Mouse (Mus musculus): ENCODE results near the gene Cacnb2. TPM values are rescaled to one million over a fixed set of nuclear protein-coding genes. Genes with fewer than 3 reads are reported as not detected.

The Cacnb2 gene
- polyA plus RNA-seq, 1 experiment from 2014 or later, result 2.4 TPM

- 90% methylated on average over 4 of the region's 4 CpGs for WGBS
- ATAC-seq, result no peak
Observed at GRCm38 (mm10) chr2:14988451-14988850, 385.6 kb downstream of the Cacnb2 start.

GRCm38 (mm10) chr2:14989350-14989749 lies 386.5 kb downstream of the Cacnb2 start:
- no peak overlapping the region for H3K27ac ChIP-seq (ENCODE audit: low read depth, low read length)
- 89% methylated on average over 4 of the region's 4 CpGs for WGBS
- no peaks in the 10 kb centered on the region for H3K27me3 ChIP-seq (replicated peaks; ENCODE audit: control insufficient read depth, insufficient read depth, low read length)
- H3K4me2 ChIP-seq (ENCODE audit: low read length), result no peak overlapping the region
- H3K9me3 ChIP-seq (replicated peaks; ENCODE audit: control insufficient read depth, low read length), result no peaks in the 10 kb centered on the region
- H3K9ac ChIP-seq (ENCODE audit: low read length), result no peak overlapping the region
- no peak overlapping the region for H3K4me3 ChIP-seq (ENCODE audit: low read depth, low read length)
- ATAC-seq, result no peak
- DNase-seq (ENCODE audit: low spot score), result no peak
- H3K36me3 ChIP-seq (ENCODE audit: control insufficient read depth, insufficient read depth, low read length), result no peaks in the 10 kb centered on the region
- no peaks in the 10 kb centered on the region for H3K4me1 ChIP-seq (ENCODE audit: control insufficient read depth, insufficient read depth, low read length)

More at GRCm38 (mm10) chr2:14988451-14988850, 385.6 kb downstream of the Cacnb2 start:
- Histone ChIP-seq H3K4me2 (ENCODE audit: low read length) (no peak overlapping the region), H3K27ac (ENCODE audit: low read depth, low read length) (no peak overlapping the region), H3K4me3 (ENCODE audit: low read depth, low read length) (no peak overlapping the region), H3K9me3 (replicated peaks; ENCODE audit: control insufficient read depth, low read length) (no peaks in the 10 kb centered on the region), H3K36me3 (ENCODE audit: control insufficient read depth, insufficient read depth, low read length) (no peaks in the 10 kb centered on the region), H3K4me1 (ENCODE audit: control insufficient read depth, insufficient read depth, low read length) (no peaks in the 10 kb centered on the region), H3K9ac (ENCODE audit: low read length) (no peak overlapping the region), H3K27me3 (replicated peaks; ENCODE audit: control insufficient read depth, insufficient read depth, low read length) (no peaks in the 10 kb centered on the region)
- DNase-seq (ENCODE audit: low spot score), result no peak

DNA sequence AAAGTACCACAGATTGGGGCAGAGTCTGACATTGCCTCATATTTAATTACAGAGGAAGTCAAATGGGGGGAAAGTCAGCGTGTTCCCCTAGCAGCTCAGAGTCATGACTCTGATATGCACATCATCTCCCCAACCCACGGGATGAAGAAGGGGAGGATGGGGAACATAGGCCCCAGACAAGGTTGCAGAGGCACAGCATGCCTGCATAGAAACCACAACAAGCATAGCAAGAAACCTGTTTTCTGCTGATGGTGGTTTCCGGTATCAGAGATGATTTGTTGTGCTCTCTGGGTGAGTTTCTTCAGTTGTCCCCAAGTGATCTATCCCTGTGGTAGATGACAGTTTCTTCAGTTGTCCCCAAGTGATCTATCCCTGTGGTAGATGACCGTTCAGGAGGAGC lies 389.6 kb downstream of the Cacnb2 start:
- peaks cover 4% of the 10 kb centered on the region; the same call in 1 of the 2 replicates for H3K36me3 ChIP-seq (ENCODE audit: control insufficient read depth, insufficient read depth, low read length)
- no peaks in the 10 kb centered on the region for H3K4me1 ChIP-seq (ENCODE audit: control insufficient read depth, insufficient read depth, low read length)
- 97% methylated on average over 4 of the region's 4 CpGs for WGBS
- no peak overlapping the region for H3K4me3 ChIP-seq (ENCODE audit: low read depth, low read length)
- no peaks in the 10 kb centered on the region for H3K27me3 ChIP-seq (replicated peaks; ENCODE audit: control insufficient read depth, insufficient read depth, low read length)
- ATAC-seq (no peak), DNase-seq (ENCODE audit: low spot score) (no peak)
- H3K4me2 ChIP-seq (ENCODE audit: low read length), result no peak overlapping the region
- no peak overlapping the region for H3K9ac ChIP-seq (ENCODE audit: low read length)
- H3K9me3 ChIP-seq (replicated peaks; ENCODE audit: control insufficient read depth, low read length), result no peaks in the 10 kb centered on the region
- H3K27ac ChIP-seq (ENCODE audit: low read depth, low read length), result no peak overlapping the region

GRCm38 (mm10) chr2:14996036-14996435 lies 393.1 kb downstream of the Cacnb2 start:
- no peaks in the 10 kb centered on the region for H3K27me3 ChIP-seq (replicated peaks; ENCODE audit: control insufficient read depth, insufficient read depth, low read length)
- ATAC-seq, result no peak
- 83% methylated on average over 4 of the region's 4 CpGs for WGBS

DNA sequence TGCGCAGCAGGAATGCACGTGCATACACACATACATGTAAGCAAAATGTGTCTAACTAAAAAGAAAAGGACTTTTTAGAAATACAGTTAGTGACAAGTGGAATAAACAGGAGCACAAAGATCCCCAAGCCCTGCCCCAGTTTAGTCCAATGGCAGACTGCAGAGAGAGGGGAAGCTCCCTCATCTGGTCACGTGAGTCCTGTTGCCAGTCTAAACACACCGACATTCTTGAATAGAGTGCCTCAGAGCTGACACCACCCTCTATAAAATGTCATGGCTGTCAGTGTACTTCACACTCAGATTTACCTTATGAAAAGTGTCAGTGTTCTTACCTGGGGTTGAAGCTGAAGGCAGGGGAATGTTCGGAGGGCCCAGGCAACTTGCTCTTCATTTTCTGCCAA lies 394.9 kb downstream of the Cacnb2 start:
- no peak overlapping the region for H3K27ac ChIP-seq (ENCODE audit: low read depth, low read length)
- H3K9me3 ChIP-seq (replicated peaks; ENCODE audit: control insufficient read depth, low read length), result no peaks in the 10 kb centered on the region
- DNase-seq (ENCODE audit: low spot score), result no peak
- no peak overlapping the region for H3K9ac ChIP-seq (ENCODE audit: low read length)
- no peak for ATAC-seq
- H3K27me3 ChIP-seq (replicated peaks; ENCODE audit: control insufficient read depth, insufficient read depth, low read length), result no peaks in the 10 kb centered on the region
- H3K4me1 ChIP-seq (ENCODE audit: control insufficient read depth, insufficient read depth, low read length), result no peaks in the 10 kb centered on the region
- no peak overlapping the region for H3K4me3 ChIP-seq (ENCODE audit: low read depth, low read length)
- WGBS, result 89% methylated on average over 5 of the region's 5 CpGs
- no peak overlapping the region for H3K4me2 ChIP-seq (ENCODE audit: low read length)
- H3K36me3 ChIP-seq (ENCODE audit: control insufficient read depth, insufficient read depth, low read length), result peaks cover 4% of the 10 kb centered on the region; the same call in 1 of the 2 replicates

More at GRCm38 (mm10) chr2:14996036-14996435, 393.1 kb downstream of the Cacnb2 start:
- Histone ChIP-seq H3K36me3 (ENCODE audit: control insufficient read depth, insufficient read depth, low read length) (peaks cover 4% of the 10 kb centered on the region; the same call in 1 of the 2 replicates), H3K9ac (ENCODE audit: low read length) (no peak overlapping the region), H3K4me1 (ENCODE audit: control insufficient read depth, insufficient read depth, low read length) (no peaks in the 10 kb centered on the region), H3K4me3 (ENCODE audit: low read depth, low read length) (no peak overlapping the region), H3K4me2 (ENCODE audit: low read length) (no peak overlapping the region), H3K27ac (ENCODE audit: low read depth, low read length) (no peak overlapping the region), H3K9me3 (replicated peaks; ENCODE audit: control insufficient read depth, low read length) (no peaks in the 10 kb centered on the region)
- no peak for DNase-seq (ENCODE audit: low spot score)

- H3K9me3 ChIP-seq (replicated peaks; ENCODE audit: control insufficient read depth, low read length), result 0 out of 2 replicates have a peak, but pooled peaks cover 2% of the 10 kb centered on the region
- peaks cover 5% of the 10 kb centered on the region; the same call in 1 of the 2 replicates for H3K36me3 ChIP-seq (ENCODE audit: control insufficient read depth, insufficient read depth, low read length)
- DNase-seq (ENCODE audit: low spot score) (no peak), ATAC-seq (no peak)
- H3K27ac ChIP-seq (ENCODE audit: low read depth, low read length), result no peak overlapping the region
- no peak overlapping the region for H3K4me3 ChIP-seq (ENCODE audit: low read depth, low read length)
- no peak overlapping the region for H3K9ac ChIP-seq (ENCODE audit: low read length)
- whole genome bisulfite sequencing, result 88% methylated on average over 3 of the region's 3 CpGs
- no peak overlapping the region for H3K4me2 ChIP-seq (ENCODE audit: low read length)
- H3K27me3 ChIP-seq (replicated peaks; ENCODE audit: control insufficient read depth, insufficient read depth, low read length), result no peaks in the 10 kb centered on the region
- no peaks in the 10 kb centered on the region for H3K4me1 ChIP-seq (ENCODE audit: control insufficient read depth, insufficient read depth, low read length)
Observed at GRCm38 (mm10) chr2:15007531-15007930, 404.6 kb downstream of the Cacnb2 start.

DNA sequence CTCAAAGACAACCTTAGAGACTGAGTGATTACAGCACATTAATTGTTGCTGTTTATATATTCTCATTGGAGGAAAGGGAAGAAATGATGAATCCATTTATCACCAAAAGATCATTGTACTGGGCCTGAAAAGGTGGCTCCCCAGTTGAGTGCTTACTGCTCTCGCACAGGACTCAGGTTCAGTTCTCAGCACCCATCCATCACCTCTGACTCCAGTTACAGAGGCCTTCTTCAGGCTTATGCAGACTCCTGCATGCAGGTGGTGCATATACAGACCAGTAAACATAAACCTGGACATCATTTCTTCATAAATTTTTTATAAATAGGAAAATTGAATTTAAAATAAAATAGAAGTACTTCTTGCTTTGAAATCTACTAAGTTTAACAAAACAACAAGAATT lies 405.2 kb downstream of the Cacnb2 start:
- 0 out of 2 replicates have a peak, but pooled peaks cover 2% of the 10 kb centered on the region for H3K9me3 ChIP-seq (replicated peaks; ENCODE audit: control insufficient read depth, low read length)
- H3K27ac ChIP-seq (ENCODE audit: low read depth, low read length), result no peak overlapping the region
- ATAC-seq (no peak), DNase-seq (ENCODE audit: low spot score) (no peak)
- H3K4me1 ChIP-seq (ENCODE audit: control insufficient read depth, insufficient read depth, low read length), result no peaks in the 10 kb centered on the region
- no peak overlapping the region for H3K4me2 ChIP-seq (ENCODE audit: low read length)
- WGBS, result 96% methylated on average over 1 of the region's 1 CpGs
- no peak overlapping the region for H3K9ac ChIP-seq (ENCODE audit: low read length)
- H3K36me3 ChIP-seq (ENCODE audit: control insufficient read depth, insufficient read depth, low read length), result peaks cover 5% of the 10 kb centered on the region; the same call in 1 of the 2 replicates
- H3K27me3 ChIP-seq (replicated peaks; ENCODE audit: control insufficient read depth, insufficient read depth, low read length), result no peaks in the 10 kb centered on the region
- H3K4me3 ChIP-seq (ENCODE audit: low read depth, low read length), result no peak overlapping the region

- Histone ChIP-seq H3K4me3 (ENCODE audit: low read depth, low read length) (no peak overlapping the region), H3K27me3 (replicated peaks; ENCODE audit: control insufficient read depth, insufficient read depth, low read length) (no peaks in the 10 kb centered on the region), H3K36me3 (ENCODE audit: control insufficient read depth, insufficient read depth, low read length) (peaks cover 4% of the 10 kb centered on the region; the same call in 1 of the 2 replicates), H3K27ac (ENCODE audit: low read depth, low read length) (no peak overlapping the region), H3K9me3 (replicated peaks; ENCODE audit: control insufficient read depth, low read length) (no peaks in the 10 kb centered on the region), H3K9ac (ENCODE audit: low read length) (no peak overlapping the region), H3K4me1 (ENCODE audit: control insufficient read depth, insufficient read depth, low read length) (no peaks in the 10 kb centered on the region), H3K4me2 (ENCODE audit: low read length) (no peak overlapping the region)
- WGBS, result 99% methylated on average over 3 of the region's 3 CpGs
- ATAC-seq, result no peak
- DNase-seq (ENCODE audit: low spot score), result no peak
Observed at GRCm38 (mm10) chr2:15026817-15027216, 423.9 kb downstream of the Cacnb2 start.

DNA sequence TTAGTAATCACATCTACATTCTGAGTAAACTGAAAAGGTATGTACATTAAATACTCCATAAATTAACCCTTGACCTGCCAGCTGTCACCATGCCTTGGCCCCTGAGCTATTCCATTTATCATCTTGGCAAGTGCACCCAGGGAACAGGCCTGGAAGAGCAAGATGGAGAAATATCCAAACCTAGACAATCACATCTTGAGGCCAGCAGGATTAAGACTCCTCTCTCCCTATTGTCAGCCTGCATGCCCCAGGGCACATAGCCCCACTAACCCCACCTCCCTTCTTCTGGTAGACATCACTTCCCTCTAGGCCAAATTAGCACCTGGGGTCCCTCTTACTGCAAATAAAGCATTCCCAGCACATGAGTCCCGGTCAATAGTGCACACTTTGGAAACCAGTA lies 424.9 kb downstream of the Cacnb2 start:
- Histone ChIP-seq H3K27ac (ENCODE audit: low read depth, low read length) (no peak overlapping the region), H3K4me1 (ENCODE audit: control insufficient read depth, insufficient read depth, low read length) (no peaks in the 10 kb centered on the region), H3K4me2 (ENCODE audit: low read length) (no peak overlapping the region), H3K36me3 (ENCODE audit: control insufficient read depth, insufficient read depth, low read length) (peaks cover 4% of the 10 kb centered on the region; the same call in 1 of the 2 replicates), H3K9me3 (replicated peaks; ENCODE audit: control insufficient read depth, low read length) (no peaks in the 10 kb centered on the region), H3K27me3 (replicated peaks; ENCODE audit: control insufficient read depth, insufficient read depth, low read length) (no peaks in the 10 kb centered on the region), H3K9ac (ENCODE audit: low read length) (no peak overlapping the region), H3K4me3 (ENCODE audit: low read depth, low read length) (no peak overlapping the region)
- DNase-seq (ENCODE audit: low spot score) (no peak), ATAC-seq (no peak)
- 94% methylated on average over 1 of the region's 1 CpGs for WGBS
